Mouse (Mus musculus) embryonic fibroblast, embryonic 13.5 days (primary cell): Measurements from ENCODE around the gene Tat. TPM values are rescaled to one million over a fixed set of nuclear protein-coding genes. Genes with fewer than 3 reads are reported as not detected.

Source experiments
- H3K27ac ChIP-seq: 2 replicates; pipeline ENCODE4 v1.5.1; 2012; ENCODE audit warnings: low read length, control low read depth, inconsistent platforms; ENCODE audit not compliant: insufficient read depth
- H3K4me1 ChIP-seq: 2 replicates; pipeline ENCODE4 v1.6.1; 2011; ENCODE audit warnings: low read length; ENCODE audit not compliant: control insufficient read depth, insufficient read depth
- H3K4me3 ChIP-seq: 2 replicates; pipeline ENCODE4 v1.5.1; 2011; ENCODE audit warnings: mild to moderate bottlenecking, control low read depth, low read length; ENCODE audit not compliant: insufficient read depth
- CTCF ChIP-seq: IDR thresholded peaks from 2 replicates; pipeline ENCODE4 v1.5.1; 2011; ENCODE audit warnings: mild to moderate bottlenecking, control low read depth, low read length, moderate library complexity, borderline replicate concordance; ENCODE audit not compliant: insufficient read depth
- POLR2A ChIP-seq: IDR thresholded peaks from 2 replicates; pipeline ENCODE4 v1.6.1; 2011; ENCODE audit warnings: low read depth, mild to moderate bottlenecking, control low read depth, low read length, moderate library complexity
- polyA plus RNA-seq: library from polyadenylated mRNA; stranded (reverse); fragments of >200 nt; gene quantifications from 2 replicates; pipeline ENCODE4 v1.2.4, GENCODE M21; 2011; ENCODE audit warnings: low read depth; ENCODE audit not compliant: missing spikeins, insufficient read length

Tat gene
- polyA plus RNA-seq, 1 experiment: not detected

DNA sequence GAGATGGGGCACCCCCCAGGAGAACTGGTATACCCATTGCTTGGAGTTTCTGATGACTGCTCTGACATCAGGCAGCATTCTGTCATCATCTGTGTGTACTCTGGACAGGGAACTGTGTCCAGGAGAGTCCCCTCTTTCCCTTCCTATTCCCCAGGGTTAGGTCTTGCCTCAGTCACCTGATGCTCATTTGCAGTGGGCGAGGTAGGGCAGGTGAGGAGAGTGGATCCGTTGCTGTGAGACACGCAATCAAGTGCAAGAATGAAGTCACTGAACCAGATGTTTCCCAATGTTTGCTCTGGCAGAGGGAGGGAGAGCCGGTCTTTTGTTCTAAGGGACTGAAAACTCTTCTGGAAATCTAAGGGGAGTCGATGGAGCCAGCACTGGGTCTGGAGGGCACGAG lies 10.9 kb upstream of the Tat start:
- no peak overlapping the region for H3K27ac ChIP-seq
- TF ChIP-seq CTCF (no peak), POLR2A (no peak)
- no peaks in the 10 kb centered on the region for H3K4me1 ChIP-seq
- H3K4me3 ChIP-seq: no peak overlapping the region

DNA sequence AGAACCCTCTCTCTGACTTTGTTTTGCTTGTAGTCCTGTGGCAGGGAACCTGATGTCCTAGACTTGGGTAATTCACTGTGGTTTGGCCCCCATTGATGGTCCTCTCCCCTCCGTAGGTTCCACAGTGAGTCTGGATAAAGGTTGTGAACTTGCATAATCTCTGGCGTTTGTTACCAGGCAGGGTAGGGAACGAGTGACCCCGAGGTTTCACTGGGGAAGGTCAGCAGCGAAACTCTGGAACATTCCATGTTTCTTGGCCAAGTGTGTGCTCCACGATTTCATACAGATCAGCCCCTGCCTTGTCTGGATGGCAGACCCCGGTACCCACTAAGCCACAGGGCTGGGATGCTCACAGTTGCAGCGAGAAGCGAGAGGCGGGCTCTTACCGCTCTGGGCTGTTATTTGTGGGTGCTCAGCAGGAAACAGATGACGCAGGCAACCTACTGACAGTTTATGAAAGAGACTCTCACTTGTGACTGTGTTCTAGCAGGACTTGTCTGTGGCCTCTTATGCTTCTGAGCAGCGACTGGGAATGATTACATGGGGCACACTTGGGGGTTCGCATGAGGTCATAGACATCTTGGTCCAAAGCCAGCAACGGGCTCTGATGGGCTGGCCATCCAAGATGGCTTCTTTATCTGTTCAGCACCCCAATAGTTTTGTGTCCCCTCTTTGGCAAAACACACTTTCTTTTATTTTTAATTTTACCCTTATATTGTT lies 7.7 kb upstream of the Tat start:
- no peak overlapping the region for H3K4me3 ChIP-seq
- H3K4me1 ChIP-seq: no peaks in the 10 kb centered on the region
- no peak overlapping the region for H3K27ac ChIP-seq
- no peak for TF ChIP-seq CTCF
- TF ChIP-seq POLR2A: no peak

DNA sequence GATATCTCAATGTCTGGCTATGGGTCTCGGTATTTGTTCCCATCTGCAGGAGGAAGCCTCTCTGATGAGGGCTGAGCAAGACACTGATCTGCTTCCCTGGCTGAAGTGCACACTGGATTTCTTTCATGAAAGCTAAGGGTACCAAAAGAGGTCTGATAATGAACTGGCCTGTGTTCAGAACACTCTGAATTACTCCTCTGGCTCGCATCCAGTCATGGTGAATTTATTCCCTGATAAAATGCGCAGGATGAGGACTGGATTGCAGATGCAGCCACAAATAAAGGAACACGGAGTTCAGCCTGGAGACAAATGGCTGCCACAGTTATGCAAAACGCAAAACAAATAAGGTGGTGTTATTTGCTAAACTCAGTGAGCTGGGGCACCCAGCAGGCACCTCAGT lies 6.3 kb upstream of the Tat start:
- H3K27ac ChIP-seq: no peak overlapping the region
- H3K4me3 ChIP-seq: no peak overlapping the region
- TF ChIP-seq CTCF (no peak), POLR2A (no peak)
- H3K4me1 ChIP-seq: no peaks in the 10 kb centered on the region

DNA sequence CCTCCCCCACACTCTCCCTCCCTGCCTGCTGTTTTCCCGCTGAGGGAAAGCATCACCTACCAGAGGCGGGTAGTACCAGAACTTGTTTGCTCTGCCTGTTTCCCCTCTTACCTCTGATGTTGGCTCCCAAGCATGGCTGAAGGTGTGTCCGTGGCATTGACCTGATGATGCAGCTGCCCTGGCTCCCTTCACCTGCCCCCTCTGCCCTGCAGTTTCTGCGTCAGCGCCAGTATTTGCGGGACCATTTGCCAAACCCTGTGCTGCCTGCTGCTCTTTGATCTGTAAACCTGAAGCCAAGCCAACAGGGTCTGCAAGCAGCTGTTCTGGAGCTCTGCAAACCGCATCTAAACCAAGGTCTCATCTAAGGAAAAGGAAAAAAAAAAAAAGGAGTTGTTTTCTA lies 3.9 kb upstream of the Tat start:
- no peak for TF ChIP-seq CTCF
- no peak for TF ChIP-seq POLR2A
- Histone ChIP-seq H3K4me3 (no peak overlapping the region), H3K27ac (no peak overlapping the region)

DNA sequence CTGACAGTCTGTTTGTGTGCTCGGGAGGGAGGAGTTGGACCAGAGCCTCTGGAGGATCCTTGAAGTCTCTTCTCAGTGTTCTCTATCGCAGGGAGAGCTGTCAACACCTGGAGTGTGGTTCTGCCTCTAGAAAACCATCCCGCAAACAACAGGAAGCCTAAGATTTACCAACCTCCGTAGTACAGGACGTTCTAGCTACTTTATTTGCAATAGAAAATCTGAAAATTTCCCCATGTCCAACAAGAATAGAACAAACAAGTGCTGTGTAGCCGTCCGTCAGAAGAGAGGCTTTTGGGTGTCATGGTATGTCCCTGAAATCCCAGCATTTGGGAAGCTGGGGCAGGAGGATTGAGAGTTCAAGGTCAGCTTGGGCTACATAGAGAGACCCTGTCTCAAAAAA lies 2.5 kb upstream of the Tat start:
- no peak overlapping the region for H3K4me3 ChIP-seq
- TF ChIP-seq CTCF: no peak
- TF ChIP-seq POLR2A: no peak
- H3K27ac ChIP-seq: no peak overlapping the region
- H3K4me1 ChIP-seq: no peaks in the 10 kb centered on the region

More for the DNA sequence above, 3.9 kb upstream of the Tat start:
- no peaks in the 10 kb centered on the region for H3K4me1 ChIP-seq

DNA sequence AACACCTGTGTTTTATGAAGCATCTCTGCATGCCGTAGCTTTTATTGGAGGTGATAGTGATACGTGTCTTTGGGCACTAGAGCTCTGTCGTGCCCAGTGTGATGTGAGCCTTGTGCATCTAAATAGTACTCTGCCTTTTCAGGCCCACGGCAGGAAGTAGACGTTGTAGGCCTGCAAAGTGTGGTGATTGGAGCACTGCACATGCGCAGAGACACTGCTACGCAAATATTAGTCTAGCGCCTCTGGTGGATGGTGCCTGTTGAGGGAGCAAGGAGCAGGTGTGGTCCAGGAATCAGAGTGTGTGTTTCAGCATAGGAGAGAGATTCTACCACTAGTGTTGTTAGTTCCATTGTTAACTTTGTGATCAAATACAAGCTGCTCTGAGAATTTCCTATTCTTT lies 1.1 kb upstream of the Tat start:
- H3K27ac ChIP-seq: no peak overlapping the region
- no peak for TF ChIP-seq POLR2A
- no peak for TF ChIP-seq CTCF
- no peak overlapping the region for H3K4me3 ChIP-seq

DNA sequence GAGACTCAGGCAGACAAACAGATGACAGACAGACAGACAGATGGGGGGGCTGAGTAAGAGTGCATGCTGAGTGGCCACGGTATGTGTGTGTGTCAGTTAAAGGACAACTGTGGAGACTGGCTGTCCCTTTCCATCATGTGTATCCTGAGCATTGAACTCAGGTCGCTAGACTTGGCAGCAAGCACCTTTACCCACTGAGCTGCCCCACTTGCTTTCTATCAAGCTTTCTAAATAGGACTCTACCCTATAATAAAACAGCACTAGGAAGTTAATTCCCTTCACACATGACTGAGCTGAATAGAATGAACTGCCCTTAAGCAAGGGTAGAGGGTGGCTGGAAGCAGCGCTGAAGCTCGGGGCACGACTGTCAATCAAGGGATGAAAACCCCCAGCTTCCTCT lies 1.9 kb downstream of the Tat start:
- no peak overlapping the region for H3K27ac ChIP-seq
- TF ChIP-seq POLR2A: no peak
- H3K4me3 ChIP-seq: no peak overlapping the region
- no peaks in the 10 kb centered on the region for H3K4me1 ChIP-seq

More for the DNA sequence above, 1.1 kb upstream of the Tat start:
- no peaks in the 10 kb centered on the region for H3K4me1 ChIP-seq

DNA sequence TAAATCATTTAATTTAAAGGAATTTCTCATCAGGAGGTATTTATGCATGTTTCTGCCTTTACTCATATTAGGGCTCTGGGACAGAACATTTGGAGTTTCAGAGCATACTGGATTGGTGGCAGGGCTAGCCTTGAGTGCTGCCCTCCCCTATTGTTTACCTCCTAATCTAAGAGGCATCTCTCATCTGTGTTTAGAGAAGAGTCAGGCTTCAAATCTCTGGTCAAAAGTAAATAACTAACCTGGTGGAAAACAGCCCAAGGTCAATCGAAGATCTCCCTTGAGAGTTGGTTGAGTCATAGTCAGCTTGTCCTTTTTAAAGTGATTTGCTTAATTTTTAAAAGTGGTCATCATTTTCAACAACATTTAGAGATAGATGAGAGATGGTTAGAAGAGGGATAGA lies 2.7 kb downstream of the Tat start:
- TF ChIP-seq CTCF: no peak
- TF ChIP-seq POLR2A: no peak
- Histone ChIP-seq H3K4me1 (no peaks in the 10 kb centered on the region), H3K27ac (no peak overlapping the region), H3K4me3 (no peak overlapping the region)

DNA sequence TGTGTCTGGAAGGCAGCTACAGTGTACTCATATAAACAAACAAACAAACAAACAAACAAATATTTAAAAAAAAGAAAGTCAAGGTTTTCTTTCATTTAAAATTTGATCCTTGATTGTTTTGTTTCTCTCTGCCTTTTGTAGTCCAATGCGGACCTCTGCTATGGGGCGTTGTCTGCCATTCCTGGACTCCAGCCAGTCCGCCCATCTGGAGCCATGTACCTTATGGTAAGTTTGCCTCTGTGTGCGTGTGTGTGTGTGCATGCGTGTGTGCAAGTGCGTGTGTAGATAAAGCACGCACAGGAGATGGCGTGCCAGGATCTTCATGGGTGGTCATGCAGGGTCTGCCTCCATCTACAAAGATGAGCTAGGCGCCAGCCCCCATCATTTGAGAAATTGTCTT lies 7.1 kb downstream of the Tat start:
- no peak overlapping the region for H3K4me3 ChIP-seq
- no peaks in the 10 kb centered on the region for H3K4me1 ChIP-seq
- TF ChIP-seq POLR2A: no peak
- TF ChIP-seq CTCF: no peak
- no peak overlapping the region for H3K27ac ChIP-seq

DNA sequence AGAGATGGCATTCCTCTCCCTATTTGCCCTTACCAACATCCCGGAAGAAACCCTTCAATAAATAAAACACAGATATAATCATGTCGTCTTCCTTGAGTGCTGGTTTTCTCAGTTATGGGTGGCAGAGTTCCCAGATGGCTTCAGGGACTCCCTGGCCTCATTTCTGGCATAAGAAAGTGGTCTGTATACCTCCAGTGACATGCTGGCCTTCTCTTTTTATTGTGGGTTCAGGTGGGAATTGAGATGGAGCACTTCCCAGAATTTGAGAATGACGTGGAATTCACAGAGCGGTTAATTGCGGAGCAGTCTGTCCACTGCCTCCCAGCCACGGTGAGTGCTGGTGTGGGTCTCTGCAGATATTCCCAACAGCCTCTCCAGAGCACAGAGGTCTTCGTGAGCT lies 7.8 kb downstream of the Tat start:
- H3K27ac ChIP-seq: no peak overlapping the region
- no peak overlapping the region for H3K4me3 ChIP-seq
- H3K4me1 ChIP-seq: no peaks in the 10 kb centered on the region
- no peak for TF ChIP-seq CTCF
- no peak for TF ChIP-seq POLR2A

DNA sequence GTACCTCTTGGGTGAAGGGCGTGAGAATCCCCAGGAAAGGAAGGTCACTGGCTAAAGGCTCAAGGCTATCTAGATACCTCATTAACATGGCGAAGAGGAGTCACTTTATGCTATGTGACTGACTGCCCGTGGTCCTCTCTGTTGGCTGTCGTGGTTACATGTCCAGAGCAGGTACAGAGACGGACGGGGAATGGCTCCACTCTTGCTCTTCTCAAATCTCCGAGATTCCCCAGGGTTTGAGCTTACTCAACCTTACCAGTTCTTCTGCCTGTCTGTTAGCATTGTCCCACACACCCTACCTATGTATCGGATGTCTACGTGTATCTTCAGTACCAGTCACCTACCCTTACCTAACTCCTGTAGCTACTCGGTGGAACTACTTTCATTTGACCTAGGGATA lies 9.7 kb downstream of the Tat start:
- TF ChIP-seq POLR2A: no peak
- Histone ChIP-seq H3K27ac (no peak overlapping the region), H3K4me1 (no peaks in the 10 kb centered on the region), H3K4me3 (no peak overlapping the region)
